Comparison of ENCODE assay signal across 20 mouse cellular contexts in the genomic region with DNA sequence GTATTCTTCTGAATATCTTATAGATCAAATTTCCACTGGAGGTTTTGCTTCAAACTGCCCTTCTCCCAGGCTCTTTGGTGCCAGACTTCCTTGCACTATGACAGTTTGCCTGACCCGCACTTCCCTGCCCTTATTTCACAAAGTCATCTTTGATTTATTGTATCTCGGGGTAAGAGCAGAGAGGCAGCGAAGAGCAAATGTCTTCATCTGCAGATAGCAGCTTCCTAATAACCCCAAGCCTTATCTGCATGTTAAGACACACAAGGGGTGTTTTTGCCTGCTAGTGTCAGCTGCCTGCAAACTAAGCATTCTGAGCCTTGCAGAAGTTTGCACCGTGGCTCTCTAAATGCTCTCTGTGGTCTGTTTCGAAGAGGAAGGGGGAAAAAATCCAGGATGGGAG. TPM values are rescaled to one million over a fixed set of nuclear protein-coding genes. Genes with fewer than 3 reads are reported as not detected.
DNase-seq lines count a peak whose midpoint lies in the region; ATAC-seq and TF ChIP-seq lines count a peak whose summit lies in the region.
"Had no signal": no experiment of that assay in that cellular context is flagged by ENCODE, and none has a peak within 500 bp of the region (broad histone marks: within the 10 kb centered on the region; RNA-seq: fewer than 3 reads in every experiment).

No protein-coding gene starts in this region.

- H3K36me3 ChIP-seq in kidney, adult 2 months (ENCODE audit: control insufficient read depth, insufficient read depth, low read length): no peaks in the 10 kb centered on the region
- H3K36me3 ChIP-seq in kidney, embryonic 14.5 days (ENCODE audit: control insufficient read depth, insufficient read depth, low read length): no peaks in the 10 kb centered on the region
- H3K36me3 ChIP-seq: embryonic facial prominence, embryonic 10.5 days; heart, embryonic 15.5 days had no signal

- 33% methylated on average over 5 of the region's 5 CpGs for WGBS in kidney, adult 2 months
- WGBS in kidney, embryonic 14.5 days: 49% methylated on average over 5 of the region's 5 CpGs

- ATAC-seq in kidney, embryonic 14.5 days (ENCODE audit: low FRiP score, low TSS enrichment): no peak
- ATAC-seq: forebrain, embryonic 13.5 days; forebrain, postnatal 0 days; hindbrain, embryonic 16.5 days had no signal

- H3K27me3 ChIP-seq in kidney, adult 2 months (replicated peaks; ENCODE audit: control insufficient read depth, insufficient read depth, low read length): no peaks in the 10 kb centered on the region
- H3K27me3 ChIP-seq in kidney, embryonic 14.5 days (ENCODE audit: control insufficient read depth, insufficient read depth, low read length): no peaks in the 10 kb centered on the region
- H3K27me3 ChIP-seq: forebrain, embryonic 13.5 days; heart, embryonic 15.5 days had no signal

- H3K4me1 ChIP-seq in kidney, adult 2 months (ENCODE audit: control insufficient read depth, insufficient read depth, low read length): no peaks in the 10 kb centered on the region; the same call in 1 of the 2 replicates
- H3K4me1 ChIP-seq in kidney, embryonic 14.5 days (ENCODE audit: control insufficient read depth, insufficient read depth, low read length): 0 out of 2 replicates have a peak, but pooled peaks cover 4% of the 10 kb centered on the region

- no peak for DNase-seq in gastrocnemius, adult 2 months
- no peak for DNase-seq in gastrocnemius, postnatal 36 days
- DNase-seq in kidney, adult 2 months: peak; percentile 12
- DNase-seq in layer of hippocampus, adult 2 months (ENCODE audit: low spot score in 2 of 2): no peak
- DNase-seq in layer of hippocampus, postnatal 14 days (ENCODE audit: low spot score in 2 of 2): no peak
- no peak for DNase-seq in urinary bladder, postnatal 36 days (ENCODE audit: low spot score in 2 of 2)
- DNase-seq: cerebellum, adult 2 months; cerebellum, postnatal 10 days; forebrain, postnatal 0 days; gastrocnemius, postnatal 25 days; heart, adult 18-20 months; heart, postnatal 14 days had no signal

- no peak overlapping the region for H3K4me3 ChIP-seq in gastrocnemius, adult 2 months
- H3K4me3 ChIP-seq in kidney, adult 2 months (ENCODE audit: insufficient read depth, low read depth, low read length): no peak overlapping the region
- H3K4me3 ChIP-seq in kidney, embryonic 14.5 days (ENCODE audit: low read length): no peak overlapping the region
- H3K4me3 ChIP-seq in layer of hippocampus, adult 2 months: no peak overlapping the region
- H3K4me3 ChIP-seq: embryonic facial prominence, embryonic 10.5 days; forebrain, embryonic 13.5 days; heart, embryonic 15.5 days had no signal

- intact Hi-C loops in gastrocnemius, adult 2 months (cut with DNase I): no loop called here
- intact Hi-C loops in gastrocnemius, postnatal 36 days (cut with DNase I): no loop called here

- no peak overlapping the region for H3K4me2 ChIP-seq in kidney, embryonic 14.5 days (replicated peaks; ENCODE audit: low read depth, low read length)
- H3K4me2 ChIP-seq: forebrain, embryonic 13.5 days; heart, embryonic 11.5 days; heart, embryonic 15.5 days had no signal

- TF ChIP-seq CTCF in gastrocnemius, adult 2 months (IDR thresholded peaks at IDR 0.05): no peak
- TF ChIP-seq CTCF in kidney, adult 2 months (conservative IDR thresholded peaks at IDR 0.05; ENCODE audit: insufficient read depth, insufficient read length, low read depth, low read length): no peak
- no peak for TF ChIP-seq CTCF in layer of hippocampus, adult 2 months (conservative IDR thresholded peaks at IDR 0.05)

- no peak for TF ChIP-seq POLR2A in kidney, adult 2 months (IDR thresholded peaks at IDR 0.05; ENCODE audit: low read depth, low read length)

- no peak overlapping the region for H3K9ac ChIP-seq in kidney, embryonic 14.5 days (ENCODE audit: low read depth, low read length)
- H3K9ac ChIP-seq: forebrain, embryonic 13.5 days; forebrain, postnatal 0 days; heart, embryonic 15.5 days had no signal

- H3K27ac ChIP-seq in gastrocnemius, adult 2 months: peak overlapping the region; percentile 51
- no peak overlapping the region; the same call in 1 of the 2 replicates for H3K27ac ChIP-seq in kidney, adult 2 months (ENCODE audit: insufficient read depth, low read depth, low read length)
- no peak overlapping the region for H3K27ac ChIP-seq in kidney, embryonic 14.5 days (ENCODE audit: low read depth, low read length)
- H3K27ac ChIP-seq in layer of hippocampus, adult 2 months: peak overlapping the region; percentile 14; the same call in 1 of the 2 replicates
- H3K27ac ChIP-seq: embryonic facial prominence, embryonic 10.5 days; forebrain, embryonic 13.5 days; heart, embryonic 15.5 days had no signal

- no peaks in the 10 kb centered on the region for H3K9me3 ChIP-seq in kidney, embryonic 14.5 days (ENCODE audit: control insufficient read depth, low read length)
- H3K9me3 ChIP-seq: embryonic facial prominence, embryonic 10.5 days; forebrain, embryonic 13.5 days; heart, embryonic 15.5 days had no signal

RNA-seq across cellular contexts. Expression of a gene that starts 29.5 kb away (rescaled TPM):
- total RNA-seq in gastrocnemius, adult 2 months (2021): 100 to 1,000 TPM in 1 of 2 experiments, 10 to 100 TPM in 1; 87.5 to 127 TPM
- 100 to 1,000 TPM in 1 of 2 experiments, 10 to 100 TPM in 1; 91.1 to 112 TPM for total RNA-seq in gastrocnemius, postnatal 36 days (2021)
- polyA plus RNA-seq in kidney, adult 2 months (2012; rRNA removed): 81.7 and 86.1 TPM in 2 replicates
- 85.0 and 101 TPM in 2 replicates for polyA plus RNA-seq in kidney, embryonic 14.5 days (2014; fragmentation: Nextera tagmentation; extraction: Ambion mirVana)
- 1,000 to 10,000 TPM; 1,107 to 1,213 TPM for total RNA-seq in layer of hippocampus, adult 2 months (2021)
- 1,000 to 10,000 TPM in 1 of 2 experiments, 100 to 1,000 TPM in 1; 973 to 1,092 TPM for total RNA-seq in layer of hippocampus, postnatal 14 days (2021)
- total RNA-seq: hematopoietic stem cell, adult 5-6 weeks; MEL had no signal

Comparison
In these comparisons a context has a peak if more than half of its experiments do, and no peak if none do; other contexts are left out.
1. H3K27ac ChIP-seq: peak in gastrocnemius, adult 2 months (single experiment) and layer of hippocampus, adult 2 months (single experiment); none in kidney, adult 2 months (single experiment) and kidney, embryonic 14.5 days (single experiment).
2. RNA of a gene that starts 29.5 kb away (total RNA-seq): 1,107 to 1,213 TPM in layer of hippocampus, adult 2 months and 973 to 1,092 TPM in layer of hippocampus, postnatal 14 days; 87.5 to 127 TPM in gastrocnemius, adult 2 months and 91.1 to 112 TPM in gastrocnemius, postnatal 36 days; every median in the first group is over 4 times any median in the second.